Mouse (Mus musculus) liver, embryonic 11.5 days (tissue): ENCODE measurements at regions not wholly inside any gene's neighbourhood (a gene's known extent, or its start where the extent isn't known, plus 50 kb on each side); places are given as distances from the start of the nearest gene placed in this dataset.

Source experiments
- ATAC-seq: fragments of 200-750 bp; cut with Nextera tagmentation; replicated peaks from 2 replicates; pipeline ENCODE4 v1.8.0; 2017; ENCODE audit warnings: moderate number of reproducible peaks, mild to moderate bottlenecking, moderate TSS enrichment, moderate library complexity; ENCODE audit not compliant: low FRiP score
- DNase-seq: peaks from one replicate; pipeline ENCODE4 v3.0.0-alpha.2; 2017; ENCODE audit warnings: low spot score
- H3K27ac ChIP-seq: fragments of 300-500 bp; sonication (generic); 2 replicates; pipeline ENCODE4 v1.5.1; 2014; ENCODE audit warnings: mild to moderate bottlenecking, low read depth, low read length, control low read depth
- H3K27me3 ChIP-seq: fragments of 300-500 bp; sonication (generic); replicated peaks from 2 replicates; pipeline ENCODE4 v1.6.1; 2014; ENCODE audit warnings: low read length, mixed read lengths; ENCODE audit not compliant: control insufficient read depth, insufficient read depth
- H3K36me3 ChIP-seq: fragments of 300-500 bp; sonication (generic); 2 replicates; pipeline ENCODE4 v1.6.1; 2014; ENCODE audit warnings: mild to moderate bottlenecking, low read length, moderate library complexity, mixed read lengths; ENCODE audit not compliant: control insufficient read depth, insufficient read depth
- H3K4me1 ChIP-seq: fragments of 300-500 bp; sonication (generic); replicated peaks from 2 replicates; pipeline ENCODE4 v1.6.1; 2014; ENCODE audit warnings: low read length, mixed read lengths; ENCODE audit not compliant: control insufficient read depth, insufficient read depth
- H3K4me2 ChIP-seq: fragments of 300-500 bp; sonication (generic); 2 replicates; pipeline ENCODE4 v1.6.1; 2014; ENCODE audit warnings: mild to moderate bottlenecking, control low read depth, moderate library complexity
- H3K4me3 ChIP-seq: fragments of 300-500 bp; sonication (generic); 2 replicates; pipeline ENCODE4 v1.5.1; 2014; ENCODE audit warnings: low read depth, low read length, control low read depth
- H3K9ac ChIP-seq: fragments of 300-500 bp; sonication (generic); 2 replicates; pipeline ENCODE4 v1.6.1; 2014; ENCODE audit warnings: low read depth, low read length, control low read depth
- H3K9me3 ChIP-seq: fragments of 300-500 bp; sonication (generic); 2 replicates; pipeline ENCODE4 v1.6.1; 2016; ENCODE audit warnings: low read length, inconsistent platforms, mixed read lengths; ENCODE audit not compliant: control insufficient read depth
- WGBS: fragments of 180-500 bp; shearing (Covaris S2); extraction: QIAGEN DNeasy Blood & Tissue Kit; methylation state at CpG from one replicate; pipeline ENCODE4 v1.1.7; 2014; 5-methylcytosine and 5-hydroxymethylcytosine counted together

GRCm38 (mm10) chr4:56051792-56052380 lies 519.6 kb upstream of the Klf4 start:
- no peak for ATAC-seq
- H3K36me3 ChIP-seq: no peaks in the 10 kb centered on the region
- H3K4me3 ChIP-seq: no peak overlapping the region
- H3K9me3 ChIP-seq: no peaks in the 10 kb centered on the region
- no peaks in the 10 kb centered on the region for H3K4me1 ChIP-seq
- H3K27ac ChIP-seq: no peak overlapping the region
- no peak overlapping the region for H3K4me2 ChIP-seq
- 39% methylated on average over 6 of the region's 6 CpGs for WGBS
- DNase-seq: peak; percentile 23
- no peak overlapping the region for H3K9ac ChIP-seq
- no peaks in the 10 kb centered on the region for H3K27me3 ChIP-seq

- Histone ChIP-seq H3K9me3 (no peaks in the 10 kb centered on the region), H3K27me3 (no peaks in the 10 kb centered on the region), H3K27ac (no peak overlapping the region), H3K9ac (no peak overlapping the region), H3K4me2 (no peak overlapping the region), H3K4me3 (no peak overlapping the region), H3K36me3 (no peaks in the 10 kb centered on the region), H3K4me1 (no peaks in the 10 kb centered on the region)
- DNase-seq (no peak), ATAC-seq (no peak)
- WGBS: 82% methylated on average over 4 of the region's 4 CpGs
Measured at GRCm38 (mm10) chr4:56039327-56039726, 507.1 kb upstream of the Klf4 start.

- Histone ChIP-seq H3K9ac (no peak overlapping the region), H3K4me3 (no peak overlapping the region), H3K9me3 (no peaks in the 10 kb centered on the region), H3K27me3 (no peaks in the 10 kb centered on the region), H3K4me1 (no peaks in the 10 kb centered on the region), H3K36me3 (no peaks in the 10 kb centered on the region), H3K27ac (no peak overlapping the region), H3K4me2 (no peak overlapping the region)
- no peak for DNase-seq
- ATAC-seq: no peak
- 79% methylated on average over 6 of the region's 6 CpGs for WGBS
Measured at GRCm38 (mm10) chr4:56036334-56036733, 504.1 kb upstream of the Klf4 start.

GRCm38 (mm10) chr4:56035543-56035942 lies 503.3 kb upstream of the Klf4 start:
- Histone ChIP-seq H3K4me2 (no peak overlapping the region), H3K27me3 (no peaks in the 10 kb centered on the region), H3K4me1 (no peaks in the 10 kb centered on the region), H3K4me3 (no peak overlapping the region), H3K9me3 (no peaks in the 10 kb centered on the region), H3K9ac (no peak overlapping the region), H3K36me3 (no peaks in the 10 kb centered on the region), H3K27ac (no peak overlapping the region)
- WGBS: 62% methylated on average over 5 of the region's 5 CpGs
- no peak for ATAC-seq
- DNase-seq: no peak

DNA sequence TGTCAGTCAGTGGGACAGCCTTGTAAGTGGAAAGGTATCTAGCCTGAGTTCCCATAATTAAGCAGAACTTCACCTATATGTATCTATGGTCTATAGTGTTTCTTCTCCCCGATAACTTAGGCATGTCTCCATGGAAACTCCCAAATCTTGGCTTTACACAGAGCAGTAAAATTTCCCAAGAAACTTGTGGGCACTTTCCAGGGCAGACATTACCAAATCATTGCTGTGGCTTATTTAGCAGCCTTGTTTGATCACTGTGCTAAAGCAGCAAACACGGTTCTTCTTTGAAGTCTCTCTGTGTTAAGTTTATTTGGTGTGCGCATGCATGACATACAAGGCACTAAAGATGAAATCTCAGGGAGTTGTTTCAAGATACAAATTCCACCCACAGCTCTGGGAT lies 496.2 kb upstream of the Klf4 start:
- Histone ChIP-seq H3K27me3 (no peaks in the 10 kb centered on the region), H3K4me1 (no peaks in the 10 kb centered on the region), H3K9ac (no peak overlapping the region), H3K9me3 (no peaks in the 10 kb centered on the region), H3K36me3 (no peaks in the 10 kb centered on the region), H3K27ac (no peak overlapping the region), H3K4me3 (no peak overlapping the region), H3K4me2 (no peak overlapping the region)
- DNase-seq (no peak), ATAC-seq (no peak)
- 84% methylated on average over 3 of the region's 3 CpGs for WGBS

- ATAC-seq: no peak
- Histone ChIP-seq H3K27ac (no peak overlapping the region), H3K4me3 (no peak overlapping the region), H3K36me3 (no peaks in the 10 kb centered on the region), H3K4me1 (no peaks in the 10 kb centered on the region), H3K4me2 (no peak overlapping the region), H3K9me3 (no peaks in the 10 kb centered on the region), H3K27me3 (no peaks in the 10 kb centered on the region), H3K9ac (no peak overlapping the region)
- WGBS: 85% methylated on average over 6 of the region's 6 CpGs
- no peak for DNase-seq
Measured at GRCm38 (mm10) chr4:56027258-56027657, 495.0 kb upstream of the Klf4 start.

GRCm38 (mm10) chr4:56024478-56024877 lies 492.2 kb upstream of the Klf4 start:
- no peak for ATAC-seq
- Histone ChIP-seq H3K36me3 (no peaks in the 10 kb centered on the region), H3K27me3 (no peaks in the 10 kb centered on the region), H3K9me3 (no peaks in the 10 kb centered on the region), H3K9ac (no peak overlapping the region), H3K4me1 (no peaks in the 10 kb centered on the region), H3K27ac (no peak overlapping the region), H3K4me2 (no peak overlapping the region), H3K4me3 (no peak overlapping the region)
- DNase-seq: no peak

DNA sequence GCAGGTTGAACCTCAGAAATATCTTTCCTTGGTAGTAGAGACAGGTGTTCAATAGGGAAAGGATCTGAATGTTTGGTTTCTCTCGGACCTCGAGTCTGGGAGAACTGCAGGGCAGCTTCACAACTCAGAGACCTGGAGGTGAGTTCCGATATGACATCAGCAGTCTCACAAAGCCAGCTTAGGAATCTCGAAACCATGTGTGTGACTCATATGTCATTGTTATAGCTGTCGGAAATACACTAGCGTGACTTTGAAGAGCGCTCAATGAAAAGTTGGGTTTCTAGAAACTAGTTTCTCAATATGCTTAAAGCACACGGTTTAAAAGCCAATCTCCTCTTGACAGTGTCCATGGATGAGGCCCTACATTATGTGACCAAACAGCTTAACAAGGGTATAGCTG lies 485.9 kb upstream of the Klf4 start:
- Histone ChIP-seq H3K27ac (no peak overlapping the region), H3K9ac (no peak overlapping the region), H3K9me3 (no peaks in the 10 kb centered on the region), H3K4me3 (no peak overlapping the region), H3K4me2 (no peak overlapping the region), H3K36me3 (no peaks in the 10 kb centered on the region), H3K4me1 (no peaks in the 10 kb centered on the region), H3K27me3 (no peaks in the 10 kb centered on the region)
- no peak for ATAC-seq
- no peak for DNase-seq
- 90% methylated on average over 8 of the region's 8 CpGs for WGBS

DNA sequence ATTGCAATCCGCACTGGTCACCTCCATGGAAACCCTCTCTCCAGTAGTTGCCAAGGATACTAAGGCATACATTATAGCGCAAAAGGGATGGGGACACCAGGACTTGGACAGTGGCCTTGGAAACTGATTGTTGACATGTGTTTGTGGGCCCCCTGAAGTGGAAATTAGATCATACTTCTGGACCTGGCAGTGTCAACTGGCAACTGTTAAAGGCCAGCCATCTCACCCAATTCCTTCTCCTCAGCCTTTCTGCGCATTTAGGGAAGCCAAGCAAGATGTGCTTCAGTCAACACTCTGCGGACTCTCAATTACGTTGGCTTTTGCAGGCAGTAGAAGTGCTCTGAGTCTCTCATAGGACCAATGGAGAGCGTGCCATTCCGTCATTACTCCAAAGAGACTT lies 483.2 kb upstream of the Klf4 start:
- no peak overlapping the region for H3K4me3 ChIP-seq
- DNase-seq (no peak), ATAC-seq (no peak)
- H3K27ac ChIP-seq: no peak overlapping the region
- H3K36me3 ChIP-seq: no peaks in the 10 kb centered on the region
- WGBS: 89% methylated on average over 7 of the region's 7 CpGs
- no peak overlapping the region for H3K9ac ChIP-seq
- no peaks in the 10 kb centered on the region for H3K27me3 ChIP-seq
- H3K4me1 ChIP-seq: no peaks in the 10 kb centered on the region
- H3K4me2 ChIP-seq: no peak overlapping the region
- H3K9me3 ChIP-seq: no peaks in the 10 kb centered on the region
